Mouse (Mus musculus): ENCODE measurements around the gene Btbd11. TPM values are rescaled to one million over a fixed set of nuclear protein-coding genes. Genes with fewer than 3 reads are reported as not detected.

Btbd11 gene
- total RNA-seq, 2 experiments from 2014 or later, result 17.6 to 18.5 TPM

GRCm38 (mm10) chr10:85420851-85421628 lies 34.4 kb downstream of the Btbd11 start:
- DNase-seq (ENCODE audit: low spot score in 2 of 2), result peak; percentile 11 to 23

GRCm38 (mm10) chr10:85421629-85422012 lies 35.0 kb downstream of the Btbd11 start:
- no peak for DNase-seq (ENCODE audit: low spot score in 2 of 2)

GRCm38 (mm10) chr10:85425756-85426155 lies 39.1 kb downstream of the Btbd11 start:
- DNase-seq (ENCODE audit: low spot score in 2 of 2), result no peak

DNA sequence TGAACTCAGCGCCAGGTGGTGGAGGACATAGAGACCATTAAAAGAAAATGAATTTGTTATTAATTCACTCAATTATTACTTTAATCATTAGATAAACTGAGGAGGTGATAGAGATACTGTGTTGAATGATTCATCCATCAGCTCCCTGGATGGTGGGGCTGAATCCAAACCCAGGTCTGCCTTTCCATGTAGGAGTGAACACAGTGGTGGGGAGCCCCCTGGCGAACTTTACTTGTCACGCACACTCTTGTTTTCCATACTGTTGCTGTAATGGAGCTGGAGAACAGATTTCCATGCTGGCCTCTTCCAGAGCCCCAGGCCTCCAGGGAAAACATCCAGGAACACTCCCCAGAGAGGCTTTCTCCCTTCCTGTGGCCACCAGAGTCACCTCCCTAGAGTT lies 50.6 kb downstream of the Btbd11 start:
- DNase-seq (ENCODE audit: low spot score in 2 of 2), result no peak

DNA sequence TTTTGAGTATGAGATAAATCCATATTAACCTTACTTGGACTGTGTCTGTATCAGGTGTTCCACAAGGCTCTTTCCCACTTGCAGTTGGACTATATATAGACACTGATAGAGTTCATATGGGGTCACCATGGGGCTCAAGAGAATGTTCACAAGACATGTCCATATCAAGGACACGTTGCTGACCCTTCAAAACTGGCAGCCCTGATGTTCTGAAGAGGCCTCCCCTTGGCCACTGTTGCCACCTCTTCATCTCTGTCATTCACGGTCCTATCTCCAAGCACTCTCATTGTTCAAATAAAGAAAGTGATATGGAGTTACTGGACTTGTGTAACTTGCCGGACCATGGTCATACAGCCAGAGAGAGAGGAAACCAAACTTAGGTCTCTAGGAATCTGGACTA lies 56.8 kb downstream of the Btbd11 start:
- no peak for DNase-seq (ENCODE audit: low spot score in 2 of 2)

DNA sequence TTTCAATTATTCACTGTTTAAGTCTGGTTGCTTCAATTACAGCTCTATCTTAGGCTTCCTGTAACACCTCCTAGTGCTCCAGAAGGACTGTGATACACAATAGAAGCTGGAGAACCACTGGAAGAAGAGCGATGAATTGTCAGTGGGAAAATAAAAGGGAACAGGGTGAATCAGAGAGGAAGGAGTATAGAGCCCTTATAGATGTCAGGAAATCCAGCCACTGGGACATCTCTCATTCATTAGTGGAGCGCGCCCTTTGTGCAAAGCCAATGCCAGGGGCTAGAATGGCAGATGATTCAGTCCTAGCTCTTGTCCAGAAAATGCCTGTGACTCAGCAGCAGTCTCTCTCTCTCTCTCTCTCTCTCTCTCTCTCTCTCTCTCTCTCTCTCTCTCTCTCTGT lies 59.3 kb downstream of the Btbd11 start:
- no peak for DNase-seq (ENCODE audit: low spot score in 2 of 2)

GRCm38 (mm10) chr10:85446700-85447099 lies 60.1 kb downstream of the Btbd11 start:
- DNase-seq (ENCODE audit: low spot score in 2 of 2), result no peak

DNA sequence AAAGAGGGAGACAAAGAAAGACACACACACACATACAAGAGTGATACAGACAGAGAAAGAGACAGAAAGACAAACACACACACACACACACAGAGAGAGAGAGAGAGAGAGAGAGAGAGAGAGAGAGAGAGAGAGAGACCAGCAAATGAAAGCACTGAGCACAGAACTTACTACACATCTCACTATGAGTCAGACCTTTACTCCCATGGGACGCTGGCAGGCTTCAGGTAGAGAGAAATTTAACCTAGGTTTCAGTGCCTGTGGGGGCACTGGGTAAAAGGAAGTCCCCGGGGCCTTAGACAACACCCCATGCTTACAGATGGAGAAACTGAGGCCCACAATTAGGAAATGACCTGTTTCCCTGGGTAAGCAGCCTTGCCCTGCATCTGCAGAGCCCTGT lies 61.3 kb downstream of the Btbd11 start:
- DNase-seq (ENCODE audit: low spot score in 2 of 2), result no peak

DNA sequence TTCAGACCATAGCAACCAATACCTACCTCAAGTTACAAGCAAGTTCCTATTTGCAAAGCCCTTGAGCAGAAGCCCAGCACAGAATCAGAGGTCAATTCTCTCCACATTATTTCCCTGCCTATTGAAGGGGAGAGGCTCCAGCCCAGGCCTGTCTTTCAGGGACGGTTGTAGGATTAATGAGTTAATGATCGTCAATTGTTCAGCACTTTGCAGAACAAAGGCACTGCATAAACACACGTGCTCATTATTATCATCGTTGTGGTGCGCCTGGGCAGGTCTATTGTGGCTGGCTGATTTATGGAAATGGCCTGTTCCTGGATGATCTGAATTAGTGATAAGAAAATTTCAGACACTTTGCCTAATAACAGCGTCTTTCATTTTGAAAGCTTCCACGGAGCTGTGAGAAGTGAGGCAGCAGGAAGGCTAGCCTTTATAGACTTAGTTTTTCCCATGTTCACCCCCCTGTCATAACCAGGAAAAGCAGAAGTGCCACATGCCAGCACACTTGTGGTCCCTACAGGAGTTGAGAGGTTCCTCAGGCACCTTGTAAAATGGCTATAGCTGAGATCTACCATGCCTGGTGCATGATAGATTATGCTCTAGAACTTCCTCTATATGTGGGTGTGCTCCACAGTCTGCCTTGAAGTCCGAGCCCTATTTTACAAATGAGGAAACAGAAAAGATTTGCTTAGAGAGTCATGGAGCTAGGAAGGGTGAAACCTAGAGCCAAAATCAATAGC lies 65.2 kb downstream of the Btbd11 start:
- DNase-seq (ENCODE audit: low spot score in 2 of 2), result no peak

GRCm38 (mm10) chr10:85453221-85453775 lies 66.7 kb downstream of the Btbd11 start:
- no peak for DNase-seq (ENCODE audit: low spot score in 2 of 2)

DNA sequence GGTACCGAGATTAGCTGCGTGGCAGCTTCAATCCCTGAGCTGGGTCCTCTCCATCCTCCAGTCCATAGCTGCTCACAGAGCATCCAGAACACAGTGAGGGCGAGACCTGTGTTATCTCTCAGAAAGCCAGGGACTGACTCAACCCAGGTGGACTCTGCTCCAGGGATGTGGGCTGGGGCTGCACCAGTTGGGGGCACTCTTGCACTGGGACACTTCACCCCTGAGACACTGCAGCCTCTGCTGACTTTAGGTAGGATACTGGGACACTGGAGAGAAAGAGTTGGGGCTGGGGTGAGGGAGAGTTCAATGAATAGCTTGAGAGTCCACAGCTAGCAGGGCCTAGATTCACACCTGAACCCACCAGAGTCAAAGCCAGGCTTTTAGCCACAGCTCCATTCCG lies 69.4 kb downstream of the Btbd11 start:
- DNase-seq (ENCODE audit: low spot score in 2 of 2), result no peak

GRCm38 (mm10) chr10:85458744-85459344 lies 72.2 kb downstream of the Btbd11 start:
- no peak for DNase-seq (ENCODE audit: low spot score in 2 of 2)

DNA sequence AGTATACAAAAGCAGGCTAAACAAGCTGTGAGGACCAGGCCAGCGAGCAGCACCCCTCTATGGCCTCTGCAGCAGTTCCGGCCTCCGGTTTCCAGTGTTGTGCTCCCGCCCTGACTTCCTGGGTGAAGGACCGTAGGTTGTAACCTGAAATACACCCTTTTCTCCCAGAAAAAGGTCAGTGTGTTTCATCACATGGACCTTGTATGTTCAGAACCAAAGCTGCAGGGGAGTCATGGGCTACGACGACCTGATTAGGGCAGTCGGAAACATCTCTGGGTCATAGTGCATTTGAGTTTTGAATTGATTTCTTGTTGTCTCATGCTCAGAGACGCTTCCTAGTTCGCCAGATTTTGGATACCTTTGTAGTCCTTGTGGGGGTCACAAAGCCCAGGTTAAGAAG lies 74.1 kb downstream of the Btbd11 start:
- no peak for DNase-seq (ENCODE audit: low spot score in 2 of 2)

DNA sequence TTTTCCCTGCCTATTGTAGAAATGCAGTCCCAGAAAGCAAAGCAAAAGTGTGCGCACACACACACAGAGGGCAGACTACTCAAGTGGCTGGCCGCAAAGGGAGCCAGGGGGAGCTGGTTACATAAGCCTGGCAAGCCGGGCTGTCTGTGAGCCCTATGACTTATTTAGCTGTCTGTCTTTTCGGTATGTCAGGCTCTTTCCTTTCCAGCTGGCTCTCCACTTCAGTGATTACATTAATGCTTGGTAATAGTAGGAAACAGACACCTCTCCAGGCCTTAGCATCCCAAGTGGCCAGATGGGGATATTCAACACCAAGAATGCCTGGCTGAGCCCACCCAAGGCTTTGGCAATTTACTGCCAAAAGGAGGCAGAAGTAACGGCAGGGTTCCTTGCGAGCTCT lies 77.5 kb downstream of the Btbd11 start:
- DNase-seq (ENCODE audit: low spot score in 2 of 2), result no peak

DNA sequence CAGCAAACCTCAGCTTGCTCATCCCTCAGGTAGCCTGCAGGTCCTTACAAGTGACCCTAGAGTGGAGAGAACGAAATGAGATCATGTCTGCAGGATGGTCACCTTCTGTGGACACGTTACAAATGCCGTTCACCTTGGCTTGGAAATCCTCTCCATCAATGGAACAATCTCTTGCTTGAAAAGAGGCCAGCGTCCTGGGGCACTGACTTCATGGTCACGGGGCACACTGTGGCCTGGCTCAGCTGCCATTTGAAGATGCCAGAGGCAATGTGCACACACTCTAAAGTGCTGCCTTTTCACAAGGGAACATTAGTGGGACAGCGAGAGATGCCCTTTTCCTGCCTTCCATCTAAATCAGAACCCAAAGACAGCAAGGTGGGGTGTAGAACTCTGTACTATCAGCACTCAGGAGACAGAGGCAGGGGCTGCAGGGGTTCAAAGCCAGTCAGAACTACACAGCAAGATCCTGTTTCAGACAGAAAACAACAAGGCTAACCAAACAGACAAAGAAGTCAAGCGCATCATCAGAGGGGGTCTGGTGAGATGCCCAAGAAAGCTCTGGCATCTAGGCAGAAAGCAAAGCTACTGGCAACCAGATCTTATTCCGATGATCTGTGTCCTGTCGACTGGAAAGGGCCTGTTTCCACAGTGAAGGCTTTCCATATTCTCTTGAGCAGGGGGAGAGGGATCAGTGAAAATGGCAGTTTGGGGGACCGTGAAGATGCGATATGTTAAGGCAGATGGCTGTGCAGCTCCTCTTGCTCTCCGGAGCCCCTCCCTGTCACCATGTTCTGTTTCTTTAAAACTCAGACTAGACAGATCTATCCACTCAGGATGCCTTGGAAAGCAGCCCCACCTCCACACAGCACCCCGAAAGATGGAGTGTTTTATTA lies 79.1 kb downstream of the Btbd11 start:
- no peak for DNase-seq (ENCODE audit: low spot score in 2 of 2)

DNA sequence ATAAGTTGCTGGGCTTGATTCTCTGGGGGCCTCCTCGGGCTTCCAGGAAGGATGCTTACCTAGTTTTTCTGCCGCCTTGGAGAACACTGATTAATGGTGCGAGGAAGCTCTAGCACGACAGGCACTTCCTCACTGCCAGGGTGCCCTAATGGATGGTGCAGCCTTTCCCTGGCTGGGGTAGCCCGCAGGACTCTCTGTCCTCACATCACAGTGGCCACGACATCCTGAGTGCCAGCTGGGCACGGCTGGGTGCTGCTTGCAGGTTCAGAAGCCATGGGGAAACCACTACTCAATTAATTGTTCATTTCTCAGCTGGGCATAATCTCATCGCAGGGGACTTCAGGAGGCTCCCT lies 79.8 kb downstream of the Btbd11 start:
- DNase-seq (ENCODE audit: low spot score in 2 of 2), result no peak

GRCm38 (mm10) chr10:85467393-85467792 lies 80.8 kb downstream of the Btbd11 start:
- DNase-seq (ENCODE audit: low spot score in 2 of 2), result no peak

GRCm38 (mm10) chr10:85468527-85468926 lies 81.9 kb downstream of the Btbd11 start:
- DNase-seq (ENCODE audit: low spot score in 2 of 2), result no peak

GRCm38 (mm10) chr10:85469341-85469740 lies 82.7 kb downstream of the Btbd11 start:
- no peak for DNase-seq (ENCODE audit: low spot score in 2 of 2)

GRCm38 (mm10) chr10:85473265-85473664 lies 86.7 kb downstream of the Btbd11 start:
- no peak for DNase-seq (ENCODE audit: low spot score in 2 of 2)

GRCm38 (mm10) chr10:85473871-85474270 lies 87.3 kb downstream of the Btbd11 start:
- no peak for DNase-seq (ENCODE audit: low spot score in 2 of 2)
